Mouse (Mus musculus) C2C12 (cell line): ENCODE results near the gene Cggbp1. TPM values are rescaled to one million over a fixed set of nuclear protein-coding genes. Genes with fewer than 3 reads are reported as not detected.

ENCODE experiments used
- H3K27me3 ChIP-seq: one replicate; pipeline ENCODE4 v1.6.1; 2011; ENCODE audit not compliant: control insufficient read depth, insufficient read depth, insufficient read length
- H3K36me3 ChIP-seq: one replicate; pipeline ENCODE4 v1.6.1; 2011; ENCODE audit not compliant: control insufficient read depth, insufficient read depth
- H3K4me3 ChIP-seq: one replicate; pipeline ENCODE4 v1.5.1; 2011; ENCODE audit warnings: mild to moderate bottlenecking, control low read depth; ENCODE audit not compliant: poor library complexity, insufficient read depth, severe bottlenecking
- H3K79me2 ChIP-seq: one replicate; pipeline ENCODE4 v1.6.1; 2011; ENCODE audit not compliant: control insufficient read depth, insufficient read depth
- H3K79me3 ChIP-seq: one replicate; pipeline ENCODE4 v1.6.1; 2011; ENCODE audit warnings: low read depth, control low read depth
- H3ac ChIP-seq: one replicate; pipeline ENCODE3; 2011; ENCODE audit warnings: low read depth; ENCODE audit not compliant: control insufficient read depth, insufficient read length
- CEBPB ChIP-seq: IDR thresholded peaks from one replicate; pipeline ENCODE4 v1.6.1; 2011; ENCODE audit warnings: low read depth, mild to moderate bottlenecking, control low read depth, moderate library complexity
- CTCF ChIP-seq: IDR thresholded peaks from one replicate; pipeline ENCODE4 v1.5.1; 2011; ENCODE audit not compliant: control insufficient read depth, insufficient read depth, insufficient read length
- FOSL1 ChIP-seq: IDR thresholded peaks from one replicate; pipeline ENCODE4 v1.8.0; 2011; ENCODE audit warnings: mild to moderate bottlenecking, low read length; ENCODE audit not compliant: poor library complexity, insufficient read depth, severe bottlenecking
- MAX ChIP-seq: IDR thresholded peaks from one replicate; pipeline ENCODE4 v1.6.1; 2011; ENCODE audit warnings: mild to moderate bottlenecking, control low read depth
- MYOD1 ChIP-seq: IDR thresholded peaks from one replicate; pipeline ENCODE4 v1.6.1; 2011; ENCODE audit warnings: low read depth; ENCODE audit not compliant: control insufficient read depth, insufficient read length
- MYOG ChIP-seq: IDR thresholded peaks from one replicate; pipeline ENCODE4 v1.6.1; 2011; ENCODE audit not compliant: control insufficient read depth, insufficient read length; ENCODE audit errors: extremely low read depth
- USF1 ChIP-seq: IDR thresholded peaks from one replicate; pipeline ENCODE4 v1.6.1; 2011; ENCODE audit warnings: low read depth, mild to moderate bottlenecking, control low read depth, moderate library complexity
- polyA plus RNA-seq: library from polyadenylated mRNA; unstranded; fragments of >200 nt; fragmentation: generic; extraction: Trizol; gene quantifications from one replicate; pipeline ENCODE4 v1.2.1, GENCODE M21; 2012; ENCODE audit warnings: missing spikeins

The Cggbp1 gene
- polyA plus RNA-seq, 1 experiment = 21.9 TPM

DNA sequence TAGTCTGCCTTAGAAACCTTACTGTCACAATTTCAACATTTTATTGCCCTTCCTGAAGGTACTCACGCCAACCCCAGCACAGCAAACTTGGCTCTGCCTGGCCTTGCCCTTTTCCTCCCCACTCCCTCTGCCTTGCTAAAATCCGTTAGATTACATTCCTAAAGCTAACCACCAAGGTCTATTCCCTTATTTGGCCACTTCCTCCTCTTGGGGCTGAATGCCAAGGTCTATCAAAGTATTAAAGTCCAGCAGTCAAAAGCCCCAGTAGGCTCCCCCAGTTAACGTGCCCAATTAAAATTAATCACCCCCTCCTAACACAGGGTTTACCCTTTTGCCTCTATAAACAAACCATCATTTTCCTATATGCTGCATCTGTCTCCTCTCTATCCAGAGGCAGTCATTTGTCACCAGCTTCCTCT is 32.6 kb downstream of the Cggbp1 start:
- Histone ChIP-seq H3K79me3 (no peaks in the 10 kb centered on the region), H3K4me3 (no peak overlapping the region), H3K27me3 (no peaks in the 10 kb centered on the region), H3K79me2 (no peaks in the 10 kb centered on the region), H3K36me3 (no peaks in the 10 kb centered on the region), H3ac (no peak overlapping the region)
- TF ChIP-seq MAX (no peak), MYOD1 (no peak), CEBPB (no peak), FOSL1 (no peak), MYOG (no peak), USF1 (no peak), CTCF (no peak)

DNA sequence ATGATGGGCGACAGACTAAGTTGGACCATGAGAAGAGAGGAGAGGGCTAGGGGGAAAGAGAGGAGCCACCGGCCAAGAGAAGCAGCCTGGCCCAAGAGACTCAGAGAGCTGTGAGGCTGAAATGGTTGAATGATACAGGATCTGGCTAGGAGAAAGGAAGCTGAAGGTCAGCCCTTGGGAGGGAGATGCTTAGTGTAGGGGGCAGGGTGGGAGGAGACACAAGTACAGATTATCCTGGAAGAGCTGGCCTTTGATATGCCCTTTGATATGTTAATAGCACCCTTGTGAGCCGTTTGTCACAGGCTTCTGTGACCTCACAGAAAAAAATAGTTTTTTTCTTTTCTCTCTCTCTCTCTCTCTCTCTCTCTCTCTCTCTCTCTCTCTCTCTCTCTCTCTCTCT is 33.3 kb downstream of the Cggbp1 start:
- Histone ChIP-seq H3ac (no peak overlapping the region), H3K79me3 (no peaks in the 10 kb centered on the region), H3K27me3 (no peaks in the 10 kb centered on the region), H3K79me2 (no peaks in the 10 kb centered on the region), H3K36me3 (no peaks in the 10 kb centered on the region), H3K4me3 (no peak overlapping the region)
- TF ChIP-seq FOSL1 (no peak), MAX (no peak), CEBPB (no peak), CTCF (no peak), MYOD1 (no peak), USF1 (no peak), MYOG (no peak)

- H3ac ChIP-seq = no peak overlapping the region
- H3K4me3 ChIP-seq = no peak overlapping the region
- no peaks in the 10 kb centered on the region for H3K79me2 ChIP-seq
- no peaks in the 10 kb centered on the region for H3K79me3 ChIP-seq
- H3K36me3 ChIP-seq = no peaks in the 10 kb centered on the region
- TF ChIP-seq MYOD1 = no peak
- TF ChIP-seq MYOG = no peak
- no peak for TF ChIP-seq CTCF
- no peak for TF ChIP-seq MAX
- TF ChIP-seq CEBPB = no peak
- no peak for TF ChIP-seq USF1
- no peak for TF ChIP-seq FOSL1
- no peaks in the 10 kb centered on the region for H3K27me3 ChIP-seq
Observed at GRCm38 (mm10) chr16:64885547-64885946, 33.8 kb downstream of the Cggbp1 start.

DNA sequence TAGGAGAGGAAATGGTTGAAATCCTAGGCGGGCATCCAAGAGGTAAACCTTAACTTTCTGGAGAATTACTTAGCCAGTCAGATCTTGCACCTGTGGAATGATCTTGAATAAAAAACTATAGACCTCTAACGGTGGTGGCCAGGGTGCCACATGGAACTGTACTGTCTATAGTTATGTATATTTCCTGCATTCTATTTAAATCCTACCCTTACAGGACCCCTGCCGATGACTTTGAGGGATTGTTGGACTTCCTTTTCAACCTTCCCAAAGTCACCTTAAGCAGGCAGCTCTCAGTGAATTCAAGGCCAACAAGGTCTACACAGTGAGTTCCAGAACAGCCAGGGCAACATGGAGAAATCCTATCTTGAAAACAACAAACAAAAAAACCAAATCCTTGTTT is 37.7 kb downstream of the Cggbp1 start:
- Histone ChIP-seq H3K79me3 (no peaks in the 10 kb centered on the region), H3K4me3 (no peak overlapping the region), H3K79me2 (no peaks in the 10 kb centered on the region), H3ac (no peak overlapping the region), H3K27me3 (no peaks in the 10 kb centered on the region), H3K36me3 (no peaks in the 10 kb centered on the region)
- TF ChIP-seq USF1 (no peak), CTCF (no peak), MAX (no peak), CEBPB (no peak), FOSL1 (no peak), MYOG (no peak), MYOD1 (no peak)

DNA sequence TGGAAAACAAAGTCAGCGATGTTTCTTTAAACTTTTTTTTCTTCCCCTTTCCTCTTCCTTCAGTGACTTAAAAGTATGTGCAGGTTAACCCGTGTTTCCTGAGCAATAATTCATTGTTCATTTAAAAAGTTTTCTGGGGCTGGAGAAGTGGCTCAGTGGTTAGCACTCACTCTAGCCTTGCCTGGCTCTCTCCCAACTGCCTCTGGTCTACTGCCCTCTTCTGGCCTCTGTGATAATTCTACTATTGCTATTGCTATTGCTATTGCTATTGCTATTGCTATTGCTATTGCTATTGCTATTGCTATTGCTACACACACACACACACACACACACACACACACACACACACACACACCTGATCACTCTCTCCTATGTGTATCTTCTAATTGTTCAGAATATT is 47.3 kb downstream of the Cggbp1 start:
- no peaks in the 10 kb centered on the region for H3K79me3 ChIP-seq
- no peaks in the 10 kb centered on the region for H3K36me3 ChIP-seq
- TF ChIP-seq MYOD1 (no peak), CEBPB (no peak), MYOG (no peak), CTCF (no peak), USF1 (no peak), FOSL1 (no peak), MAX (no peak)
- H3K27me3 ChIP-seq = no peaks in the 10 kb centered on the region
- H3K79me2 ChIP-seq = no peaks in the 10 kb centered on the region
- no peak overlapping the region for H3ac ChIP-seq
- no peak overlapping the region for H3K4me3 ChIP-seq

DNA sequence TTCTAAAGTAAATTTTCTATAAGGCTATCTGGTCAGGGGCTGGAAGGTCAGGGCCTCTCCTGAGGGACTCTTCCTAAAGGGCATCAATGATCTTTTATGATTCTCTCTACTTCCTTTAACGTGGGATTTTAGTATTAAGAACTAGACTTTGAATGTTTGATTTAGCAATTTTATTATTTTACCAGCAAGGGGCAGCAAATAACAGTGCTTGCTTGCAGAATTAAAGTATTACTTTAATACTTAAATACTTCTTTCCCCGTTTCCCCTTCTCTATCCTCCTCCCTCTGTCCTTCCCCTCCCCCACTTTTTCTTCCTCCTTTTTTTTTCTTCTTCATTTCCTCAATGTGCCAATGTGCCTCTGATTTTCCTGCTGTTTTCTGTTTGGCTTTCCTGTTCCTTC is 51.5 kb downstream of the Cggbp1 start:
- Histone ChIP-seq H3K79me2 (no peaks in the 10 kb centered on the region), H3K36me3 (no peaks in the 10 kb centered on the region), H3K79me3 (no peaks in the 10 kb centered on the region), H3ac (no peak overlapping the region), H3K4me3 (no peak overlapping the region), H3K27me3 (no peaks in the 10 kb centered on the region)
- TF ChIP-seq USF1 = no peak
